Comparison of ENCODE assay signal across 8 mouse cellular contexts in the genomic region with DNA sequence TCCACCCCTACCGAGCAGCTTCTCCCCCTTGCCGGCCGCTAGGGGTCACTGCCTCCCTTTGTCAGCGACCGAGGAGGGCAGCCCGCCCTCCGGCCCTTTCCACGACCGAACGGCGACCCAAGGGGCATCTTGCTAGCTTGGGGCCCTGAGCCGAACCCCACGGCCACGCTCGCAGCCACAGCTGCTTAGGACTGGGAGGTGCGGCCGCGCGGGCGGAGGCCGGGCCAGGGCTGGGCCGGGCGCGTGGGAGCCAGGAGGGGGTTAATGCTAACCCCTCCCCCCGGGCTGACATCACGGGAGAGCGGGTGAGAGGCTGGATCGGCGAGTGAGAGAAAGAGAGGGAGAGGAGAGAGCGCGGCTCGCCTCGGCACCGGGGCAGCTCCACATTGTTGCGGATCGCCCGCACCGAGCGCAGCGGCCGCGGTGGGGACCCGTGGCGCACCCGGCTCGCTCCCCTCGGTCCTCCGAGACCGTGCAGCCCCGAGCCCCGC. TPM values are rescaled to one million over a fixed set of nuclear protein-coding genes. Genes with fewer than 3 reads are reported as not detected.
DNase-seq lines count a peak whose midpoint lies in the region; ATAC-seq lines count a peak whose summit lies in the region.

TSS of gene Nectin1 (plus strand) at position 338 of the 491 bp plus-strand sequence.

- H3K9me3 ChIP-seq in midbrain, embryonic 12.5 days: no peaks in the 10 kb centered on the region

- peaks cover 52% of the 10 kb centered on the region for H3K4me1 ChIP-seq in midbrain, embryonic 12.5 days

- H3K27ac ChIP-seq in midbrain, embryonic 12.5 days (replicated peaks): peak within 1 kb of the TSS; percentile 98

- H3K4me3 ChIP-seq in midbrain, embryonic 12.5 days: peak within 1 kb of the TSS; percentile 91

- peak; percentile 87 for ATAC-seq in midbrain, embryonic 12.5 days (ENCODE audit: low FRiP score, low read depth)
- ATAC-seq in erythroid progenitor cell, adult 5-6 weeks (replicated peaks; ENCODE audit: low FRiP score, poor library complexity, severe bottlenecking): no peak

- DNase-seq in adrenal gland, adult 8-10 months: peak; percentile 85
- DNase-seq in embryo, embryonic 11.5 days (ENCODE audit: low read depth, low spot score): peak; percentile 88
- peak; percentile 99 for DNase-seq in heart, adult 11 months
- DNase-seq in kidney, adult 11 months: peak; percentile 82
- DNase-seq in left cerebral cortex, postnatal 4 days: peak; percentile 92
- peak; percentile 68 for DNase-seq in skeletal muscle tissue, adult 2 months (ENCODE audit: low read depth, low spot score)

- no peaks in the 10 kb centered on the region for H3K36me3 ChIP-seq in midbrain, embryonic 12.5 days

- WGBS in midbrain, embryonic 12.5 days: under 1% methylated on average over 26 of the region's 51 CpGs

- peak within 1 kb of the TSS; percentile 99 for H3K9ac ChIP-seq in midbrain, embryonic 12.5 days (replicated peaks)

- H3K4me2 ChIP-seq in midbrain, embryonic 12.5 days (replicated peaks): peak within 1 kb of the TSS; percentile 86

- intact Hi-C loops in left cerebral cortex, postnatal 4 days (cut with DNase I): loop anchor here (2.0 to 10.0 kb wide), 3 partner anchors 121 to 405 kb away; no protein-coding TSS in a partner anchor

- H3K27me3 ChIP-seq in midbrain, embryonic 12.5 days: peaks cover 17% of the 10 kb centered on the region; the same call in 1 of the 2 replicates

RNA-seq across cellular contexts. Expression of gene Nectin1, which starts in this region (rescaled TPM):
- total RNA-seq in adrenal gland, adult 8-10 months (2022): 10 to 100 TPM; 39.3 to 61.3 (median 50.2) TPM
- 10 to 100 TPM; 87.7 to 95.8 TPM for total RNA-seq in left cerebral cortex, postnatal 4 days (2021)
- polyA plus RNA-seq in midbrain, embryonic 12.5 days (2016; fragmentation: Nextera tagmentation; extraction: Ambion mirVana): 9.7 and 12.5 TPM in 2 replicates
- total RNA-seq in erythroid progenitor cell, adult 5-6 weeks (2015; ENCODE audit: low replicate concordance): 0.36 TPM in 1 of 2 replicates, not detected in the other
- total RNA-seq in erythroid progenitor cell, adult 5-6 weeks (2017; ENCODE audit: low replicate concordance): not detected in 2 replicates

Comparison
In these comparisons a context has a peak if more than half of its experiments do, and no peak if none do; other contexts are left out.
1. RNA of gene Nectin1 (total RNA-seq): 87.7 to 95.8 TPM in left cerebral cortex, postnatal 4 days and 39.3 to 61.3 TPM in adrenal gland, adult 8-10 months; 0.36 TPM in erythroid progenitor cell, adult 5-6 weeks; every median in the first group is over 10 times any median in the second.
2. Peak in every context shown above with its lines, with median percentiles within 50 percentile points of each other: DNase-seq.